16 mouse cellular contexts compared by ENCODE assay signal in the genomic region with DNA sequence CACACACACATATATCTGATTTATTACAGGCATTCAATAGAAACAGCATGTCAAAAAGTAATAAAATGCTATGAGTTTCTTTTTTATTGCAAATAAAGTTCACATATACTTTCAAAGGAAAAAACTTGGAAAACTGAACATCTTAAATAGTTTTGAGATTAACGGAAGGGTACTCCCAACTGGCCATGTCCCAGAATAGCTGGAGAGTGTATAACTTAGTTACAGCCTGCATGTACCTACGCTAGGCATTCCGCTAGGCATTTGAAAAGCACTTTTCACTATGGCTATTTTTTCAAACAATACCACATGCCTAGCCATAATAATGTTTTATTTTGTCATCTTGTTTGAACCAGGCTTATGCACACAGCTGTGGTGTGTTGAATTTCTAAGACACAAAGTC.
"Had no signal": no experiment of that assay in that cellular context is flagged by ENCODE, and none has a peak within 500 bp of the region (broad histone marks: within the 10 kb centered on the region; RNA-seq: fewer than 3 reads in every experiment).

No protein-coding gene starts in this region.

- H3K9me3 ChIP-seq: neural tube, embryonic 13.5 days; neural tube, embryonic 15.5 days; stomach, embryonic 15.5 days had no signal

- H3K9ac ChIP-seq: neural tube, embryonic 13.5 days; neural tube, embryonic 15.5 days; stomach, embryonic 15.5 days had no signal

- DNase-seq: retina, postnatal 1 day; right cerebral cortex, adult 18-20 months; right cerebral cortex, postnatal 14 days; right cerebral cortex, postnatal 25 days; right cerebral cortex, postnatal 4 days; spleen, adult 18-20 months; thymus, adult 18-20 months; thymus, adult 2 months; thymus, postnatal 14 days; thymus, postnatal 25 days; thymus, postnatal 36 days; thymus, postnatal 4 days had no signal

- H3K27ac ChIP-seq: neural tube, embryonic 13.5 days; stomach, embryonic 15.5 days; stomach, postnatal 0 days had no signal

- H3K36me3 ChIP-seq: neural tube, embryonic 13.5 days; neural tube, embryonic 15.5 days; stomach, embryonic 15.5 days had no signal

- H3K27me3 ChIP-seq: neural tube, embryonic 13.5 days; neural tube, embryonic 15.5 days; stomach, embryonic 15.5 days had no signal

- H3K4me2 ChIP-seq: neural tube, embryonic 13.5 days; neural tube, embryonic 15.5 days; stomach, embryonic 15.5 days had no signal

- H3K4me3 ChIP-seq: neural tube, embryonic 13.5 days; neural tube, embryonic 15.5 days; stomach, embryonic 15.5 days had no signal

- H3K4me1 ChIP-seq: neural tube, embryonic 13.5 days; neural tube, embryonic 15.5 days; stomach, embryonic 15.5 days had no signal
